Mouse (Mus musculus) monocyte, adult 2 months (primary cell): Measurements from ENCODE around the gene Xpnpep1.

ENCODE experiments used
- DNase-seq, 2 experiments: peaks; one replicate each; pipeline ENCODE4 v3.0.0; 2022; ENCODE audit warnings: low spot score in 2 of 2, low read depth in 1 of 2

The Xpnpep1 gene

GRCm38 (mm10) chr19:53040164-53041132 lies at the start of gene Xpnpep1:
Gene Xpnpep1, minus strand, starts transcription at chr19:53040214.
- no peak for DNase-seq

GRCm38 (mm10) chr19:53087268-53088143 lies 47.5 kb upstream of the Xpnpep1 start:
- DNase-seq, result no peak

DNA sequence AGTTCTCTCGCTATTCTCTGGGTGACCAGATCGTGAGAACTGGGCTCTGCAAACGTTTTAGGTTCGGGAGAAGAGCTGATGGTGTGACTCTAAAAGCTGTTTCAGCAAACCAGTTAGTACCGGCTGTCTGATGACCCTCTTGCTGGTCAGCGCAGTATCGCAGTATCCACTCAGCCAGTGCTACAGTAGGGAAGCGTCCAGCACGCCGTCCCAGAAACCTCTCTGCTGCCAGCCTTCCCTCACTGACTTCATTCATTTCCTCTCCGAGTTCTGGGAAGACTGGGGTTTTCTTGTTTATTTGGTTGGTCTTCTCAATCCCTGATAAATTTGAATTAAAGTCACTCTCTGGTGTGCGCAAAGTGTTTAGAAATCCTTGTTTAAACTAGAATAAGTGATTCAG lies 46.8 kb upstream of the Xpnpep1 start:
- no peak for DNase-seq

- DNase-seq, result no peak
Observed at GRCm38 (mm10) chr19:53084735-53085134, 44.7 kb upstream of the Xpnpep1 start.

DNA sequence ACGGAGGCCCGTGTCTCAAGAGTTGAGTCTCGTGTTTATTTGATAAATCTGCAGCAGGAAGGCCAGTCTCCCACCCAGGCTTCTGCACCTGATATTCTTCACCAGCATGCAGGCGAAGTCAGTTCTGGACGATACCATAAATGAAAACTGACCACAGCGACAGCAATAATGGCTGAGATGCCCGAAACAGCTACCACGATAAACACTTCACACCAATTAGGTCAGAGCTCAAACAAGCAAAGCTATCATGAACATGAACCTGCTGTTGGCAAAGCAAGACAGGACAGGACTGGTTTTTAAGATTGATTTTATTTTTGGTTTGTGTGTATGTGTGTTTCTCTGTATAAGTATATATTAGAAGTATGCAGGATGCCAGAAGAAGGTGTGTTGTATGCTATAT lies 42.8 kb upstream of the Xpnpep1 start:
- no peak for DNase-seq

GRCm38 (mm10) chr19:53081339-53081738 lies 41.3 kb upstream of the Xpnpep1 start:
- DNase-seq, result no peak

DNA sequence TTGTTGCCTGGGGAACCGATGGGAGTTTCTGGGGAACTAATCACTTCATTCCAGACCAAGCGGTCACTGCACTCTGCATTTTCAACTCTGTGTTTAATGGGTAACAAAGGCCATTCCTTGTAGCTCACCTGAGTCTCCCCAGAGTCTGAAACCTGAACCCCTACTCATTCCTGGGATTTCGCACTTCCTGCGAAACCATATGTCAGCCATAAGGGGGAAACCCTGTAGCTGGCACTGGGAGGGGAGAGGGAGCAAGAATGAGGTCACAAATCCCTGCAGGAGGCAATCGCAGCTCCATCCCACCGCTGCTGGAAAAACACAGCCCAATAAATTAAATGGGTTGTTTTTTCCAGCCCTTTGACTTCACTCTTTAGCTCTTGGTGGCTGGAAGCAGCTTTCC lies 40.9 kb upstream of the Xpnpep1 start:
- no peak for DNase-seq

GRCm38 (mm10) chr19:53080487-53080886 lies 40.5 kb upstream of the Xpnpep1 start:
- no peak for DNase-seq

DNA sequence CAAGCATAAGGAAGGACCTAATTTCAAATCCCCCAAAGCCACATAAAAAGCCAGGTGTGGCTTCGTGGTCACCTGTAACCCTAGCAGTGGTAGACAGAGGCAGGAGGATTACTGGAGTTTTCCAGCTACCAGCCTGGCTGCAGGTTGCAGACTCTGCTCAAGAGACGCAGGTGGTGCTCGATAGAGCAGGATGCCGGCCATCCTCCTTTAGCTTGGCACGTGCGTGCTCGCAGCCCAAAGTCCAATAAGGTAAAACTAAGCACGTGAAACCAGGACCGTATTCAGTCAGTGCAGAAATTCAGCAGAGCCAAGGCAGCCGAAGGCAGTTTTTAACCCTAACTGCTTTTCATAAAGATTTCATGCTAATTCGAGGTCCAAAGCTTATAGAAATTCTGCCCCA lies 40.0 kb upstream of the Xpnpep1 start:
- no peak for DNase-seq

DNA sequence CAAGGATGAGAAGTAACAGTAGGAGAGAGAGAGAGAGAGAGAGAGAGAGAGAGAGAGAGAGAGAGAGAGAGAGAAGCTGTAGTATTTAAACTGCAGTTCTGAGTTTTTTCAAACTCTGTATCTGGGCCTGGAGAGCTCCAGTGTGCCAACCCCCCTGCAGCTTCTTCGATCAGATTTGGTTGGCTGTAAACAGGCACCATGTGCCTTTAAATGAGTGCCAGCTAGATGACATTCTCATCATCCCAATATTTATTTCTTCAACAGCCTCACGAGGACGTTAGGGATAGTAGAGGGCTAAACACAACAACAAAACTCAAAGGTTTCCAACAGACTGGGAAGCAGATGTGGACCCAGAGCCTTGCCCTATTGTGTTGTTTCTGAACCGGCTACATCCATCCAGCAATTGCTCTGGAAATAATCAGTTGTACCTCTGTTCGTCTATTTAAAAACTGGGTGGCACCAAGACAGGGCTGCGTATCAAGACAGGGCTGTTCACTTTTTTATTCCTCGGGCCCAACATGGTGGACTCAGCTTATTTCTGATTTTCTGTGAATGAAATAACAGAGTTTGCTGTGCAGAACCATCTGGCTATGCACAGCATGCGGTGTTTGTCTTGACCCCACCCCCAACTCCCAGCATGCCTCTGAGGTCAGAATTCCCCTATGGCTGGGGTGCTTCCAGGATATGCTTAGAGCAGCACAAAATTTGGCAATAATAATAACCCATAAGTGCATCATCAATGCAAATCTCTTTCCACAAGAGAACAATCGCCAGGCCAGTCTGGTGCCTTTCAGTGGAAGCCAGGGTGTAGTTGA lies 38.5 kb upstream of the Xpnpep1 start:
- no peak for DNase-seq

DNA sequence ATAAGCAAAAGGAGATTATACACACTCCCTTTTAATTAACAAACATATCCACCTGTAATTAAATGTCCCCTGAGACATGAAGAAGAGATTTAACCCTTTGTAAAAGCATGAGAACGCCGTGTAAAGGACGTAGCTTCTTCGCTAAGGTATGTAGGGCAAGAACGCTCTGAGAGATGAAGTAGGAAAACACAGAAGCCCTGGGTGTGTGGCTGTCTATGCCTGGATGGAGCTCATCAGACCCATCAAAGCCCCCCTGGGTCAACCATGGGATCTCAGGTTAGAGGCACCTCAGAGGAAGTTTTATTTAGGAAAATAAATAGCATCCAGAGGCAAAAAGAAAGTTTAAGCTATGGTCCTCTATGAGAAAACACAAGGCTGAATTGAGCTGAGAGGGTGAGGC lies 37.3 kb upstream of the Xpnpep1 start:
- DNase-seq, result no peak

DNA sequence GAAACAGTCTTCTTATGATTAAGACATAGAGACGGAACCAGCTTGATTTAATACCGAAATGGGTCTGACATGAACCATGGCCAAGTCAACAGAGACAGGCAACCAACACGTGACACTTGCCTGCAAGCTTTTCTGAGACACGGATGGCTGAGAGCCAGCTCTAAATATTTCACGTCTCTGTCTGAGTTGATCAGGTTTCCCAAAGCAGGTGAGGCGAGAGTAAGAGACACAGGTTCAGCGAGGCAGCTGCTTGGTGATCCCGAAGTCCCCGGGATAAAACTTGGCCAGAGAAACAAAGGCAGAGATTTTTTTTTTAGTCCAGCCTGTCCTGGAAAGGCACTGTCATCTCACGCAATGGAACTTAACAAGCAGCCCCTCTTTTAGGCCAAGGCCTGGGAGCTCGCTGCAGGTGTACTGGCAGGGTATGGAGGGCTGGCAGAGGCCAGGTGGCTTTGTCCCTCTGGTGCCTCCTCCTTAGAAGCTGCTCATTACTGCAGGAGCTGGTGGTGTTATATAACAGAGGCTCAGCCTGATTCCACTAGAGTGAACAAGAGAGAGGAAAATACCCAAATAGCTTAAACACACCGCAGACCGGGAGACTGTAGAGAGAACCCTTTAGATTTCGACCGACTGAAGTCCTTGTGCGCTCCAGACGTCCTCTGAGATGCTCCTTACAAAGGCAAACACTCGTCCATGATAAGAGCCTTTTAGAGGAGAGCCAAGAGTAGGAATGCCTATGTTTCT lies 36.4 kb upstream of the Xpnpep1 start:
- DNase-seq, result no peak

DNA sequence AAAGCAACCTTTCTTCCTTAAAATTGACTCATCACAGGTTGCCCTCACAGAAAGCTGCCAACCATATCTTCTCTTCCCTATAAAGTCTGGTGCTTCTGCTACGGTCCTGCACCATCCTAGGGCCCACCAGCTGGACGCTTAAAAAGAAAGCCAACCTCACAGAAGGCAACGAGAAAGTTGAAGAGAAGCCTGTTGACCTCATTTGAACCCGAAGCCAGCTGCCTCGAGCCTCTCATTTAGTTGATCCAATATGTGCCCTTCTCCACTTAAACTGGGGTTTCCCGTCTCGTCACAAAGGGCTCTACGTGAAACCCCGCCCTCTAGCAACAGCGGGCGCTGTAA lies 35.9 kb upstream of the Xpnpep1 start:
- no peak for DNase-seq

DNA sequence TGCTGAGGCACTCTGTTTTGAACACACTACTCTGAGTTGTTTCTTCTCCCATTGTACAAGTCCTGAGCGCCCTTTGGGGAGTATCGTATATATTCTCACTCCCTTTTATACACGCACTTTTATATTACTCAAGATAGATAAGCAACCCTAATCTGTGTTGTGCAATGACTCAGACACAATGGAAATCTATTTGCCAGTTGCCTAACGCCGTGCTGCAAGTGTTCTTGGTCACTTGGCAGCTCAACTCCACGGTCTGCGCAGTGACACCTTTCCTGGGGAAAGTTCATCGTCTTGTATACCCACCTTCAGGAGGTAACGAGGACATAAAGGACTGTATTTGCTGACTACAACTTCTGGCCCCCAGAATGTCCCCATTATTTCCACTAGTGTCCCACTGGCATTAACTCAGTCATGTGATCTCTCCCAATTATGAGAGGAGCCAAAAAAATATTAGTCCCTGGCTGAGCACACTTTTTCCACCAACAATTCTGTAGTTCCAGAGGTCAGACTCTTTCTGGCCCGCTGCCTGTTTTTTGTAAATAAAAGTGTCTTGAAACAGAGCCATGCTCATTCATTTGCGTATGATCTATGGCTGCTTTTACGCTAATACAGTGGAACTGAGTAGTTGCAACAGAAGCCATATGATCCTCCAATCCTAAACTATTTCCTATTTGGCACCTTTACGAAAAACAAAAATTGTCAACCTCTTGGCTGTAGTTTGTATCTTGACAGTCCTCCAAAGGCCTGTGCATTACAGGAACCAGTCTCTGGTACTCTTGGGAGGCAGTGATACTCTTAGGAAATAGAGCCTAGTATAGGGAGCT lies 35.1 kb upstream of the Xpnpep1 start:
- no peak for DNase-seq

DNA sequence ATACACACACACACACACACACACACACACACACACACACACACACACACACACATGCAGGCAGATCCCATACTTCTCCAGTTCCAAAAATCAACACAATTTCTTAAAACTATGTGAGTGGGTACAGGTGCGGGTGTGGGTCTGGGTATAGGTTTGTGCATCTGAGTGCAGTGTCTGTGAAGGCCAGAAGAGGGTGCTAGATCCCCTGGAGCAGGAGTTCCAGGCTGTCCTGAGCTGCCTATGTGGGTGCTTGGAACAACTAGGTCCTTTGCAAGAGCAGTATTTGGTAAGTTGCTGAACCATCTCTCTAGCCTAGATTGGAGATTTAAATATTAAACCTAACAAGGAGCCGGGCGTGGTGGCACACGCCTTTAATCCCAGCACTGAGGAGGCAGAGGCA lies 33.5 kb upstream of the Xpnpep1 start:
- DNase-seq, result no peak

DNA sequence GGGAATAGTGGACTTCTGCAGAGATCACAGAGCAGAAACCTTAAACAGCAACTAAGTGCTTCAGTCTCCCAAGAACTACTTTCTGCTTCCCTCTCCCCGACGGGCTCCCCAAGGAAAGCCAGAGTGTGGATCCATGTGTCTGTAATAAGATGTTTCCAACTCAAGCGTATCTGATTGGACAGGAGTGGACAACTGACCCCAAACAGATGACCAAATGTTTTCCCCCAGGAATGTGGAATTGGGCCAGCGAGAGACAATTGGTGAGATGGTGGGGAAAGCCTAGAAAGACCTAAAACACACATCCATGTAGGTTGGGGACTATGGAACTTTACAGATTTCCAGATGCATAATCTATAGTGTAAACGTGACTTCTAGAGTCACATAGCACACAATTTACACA lies 32.4 kb upstream of the Xpnpep1 start:
- DNase-seq, result no peak

DNA sequence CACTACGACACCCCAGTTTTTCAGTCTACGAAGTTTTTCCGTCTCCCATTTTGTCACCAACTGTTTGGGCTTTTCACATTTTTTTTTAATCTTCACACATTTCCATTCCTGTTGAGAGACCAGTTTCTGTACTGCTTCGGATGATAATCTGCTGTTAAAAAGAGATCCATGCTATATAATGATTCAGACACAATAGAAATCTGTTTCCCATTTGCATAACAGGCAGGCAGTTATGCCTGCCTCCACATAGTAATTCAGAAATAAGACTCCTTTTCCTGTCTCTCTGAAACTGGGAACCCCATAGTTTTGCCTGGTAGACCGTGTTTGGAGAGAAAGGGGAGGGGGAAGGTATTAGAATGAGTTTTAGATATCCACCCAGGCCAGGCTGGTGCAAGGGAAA lies 31.6 kb upstream of the Xpnpep1 start:
- no peak for DNase-seq

GRCm38 (mm10) chr19:53070870-53071269 lies 30.9 kb upstream of the Xpnpep1 start:
- no peak for DNase-seq

GRCm38 (mm10) chr19:53069451-53069850 lies 29.4 kb upstream of the Xpnpep1 start:
- no peak for DNase-seq

- DNase-seq, result no peak
Observed at GRCm38 (mm10) chr19:53066934-53067333, 26.9 kb upstream of the Xpnpep1 start.
